Mouse (Mus musculus) MEL (cell line): ENCODE results near the gene Cox8c. TPM values are rescaled to one million over a fixed set of nuclear protein-coding genes. Genes with fewer than 3 reads are reported as not detected.

ENCODE experiments used
- DNase-seq: peaks from one replicate; pipeline ENCODE4 v3.0.0; 2011; ENCODE audit warnings: low read depth, low spot score
- H3K27ac ChIP-seq: 2 replicates; pipeline ENCODE4 v1.5.1; 2012; ENCODE audit warnings: low read depth, mild to moderate bottlenecking, control low read depth, low read length, moderate library complexity; ENCODE audit not compliant: control insufficient read depth
- H3K27me3 ChIP-seq, 2 experiments: fragments of 150-350 bp in 1 of 2; sonication (generic) in 1 of 2; 2 replicates each; pipeline ENCODE4 v1.6.1; 2012; ENCODE audit warnings: low read length in 2 of 2, mild to moderate bottlenecking in 2 of 2, improper control_type of control experiment in 1 of 2, moderate library complexity in 1 of 2; ENCODE audit not compliant: insufficient read depth in 2 of 2, control insufficient read depth in 1 of 2
- H3K36me3 ChIP-seq, 2 experiments: 2 replicates each; pipeline ENCODE4 v1.6.1; 2012 to 2014; ENCODE audit warnings: low read length in 2 of 2, improper control_type of control experiment in 1 of 2, inconsistent platforms in 1 of 2, mild to moderate bottlenecking in 1 of 2; ENCODE audit not compliant: insufficient read depth in 2 of 2, control insufficient read depth in 1 of 2
- H3K4me1 ChIP-seq, 2 experiments: fragments of 150-350 bp in 1 of 2; sonication (generic) in 1 of 2; 2 replicates each; pipeline ENCODE4 v1.6.1; 2012; ENCODE audit warnings: low read length in 2 of 2, improper control_type of control experiment in 1 of 2, mild to moderate bottlenecking in 1 of 2; ENCODE audit not compliant: insufficient read depth in 2 of 2, control insufficient read depth in 1 of 2
- H3K4me3 ChIP-seq, 2 experiments: fragments of 150-350 bp in 1 of 2; sonication (generic) in 1 of 2; 2 replicates each; pipeline ENCODE4 v1.5.1; 2012; ENCODE audit warnings: low read depth in 2 of 2, low read length in 2 of 2, mild to moderate bottlenecking in 2 of 2, moderate library complexity in 2 of 2, control low read depth in 1 of 2, improper control_type of control experiment in 1 of 2; ENCODE audit not compliant: control insufficient read depth in 1 of 2, insufficient read depth in 1 of 2
- H3K79me2 ChIP-seq: 2 replicates; pipeline ENCODE4 v1.6.1; 2012; ENCODE audit warnings: mild to moderate bottlenecking, low read length, moderate library complexity; ENCODE audit not compliant: control insufficient read depth, poor library complexity, insufficient read depth
- H3K9ac ChIP-seq: 2 replicates; pipeline ENCODE4 v1.6.1; 2012; ENCODE audit warnings: low read depth, mild to moderate bottlenecking, control low read depth, low read length, moderate library complexity; ENCODE audit not compliant: control insufficient read depth, poor library complexity, severe bottlenecking
- H3K9me3 ChIP-seq: fragments of 150-350 bp; sonication (generic); replicated peaks from 2 replicates; pipeline ENCODE4 v1.6.1; 2012; ENCODE audit warnings: mild to moderate bottlenecking, low read length, improper control_type of control experiment, moderate library complexity; ENCODE audit not compliant: insufficient read depth
- CTCF ChIP-seq, 3 experiments: IDR thresholded peaks in 2 of 3; conservative IDR thresholded peaks in 1 of 3; 2 replicates each; pipeline ENCODE4 v1.5.1; 2011 to 2012; ENCODE audit warnings: low read length in 3 of 3, low read depth in 2 of 3, mild to moderate bottlenecking in 2 of 3, improper control_type of control experiment in 1 of 3, inconsistent platforms in 1 of 3, mixed read lengths in 1 of 3, moderate library complexity in 1 of 3; ENCODE audit not compliant: control insufficient read depth in 1 of 3, insufficient read depth in 1 of 3, poor library complexity in 1 of 3, severe bottlenecking in 1 of 3
- E2F4 ChIP-seq: IDR thresholded peaks from 2 replicates; pipeline ENCODE4 v1.6.1; 2011; ENCODE audit warnings: low read depth, low read length, improper control_type of control experiment, borderline replicate concordance
- EP300 ChIP-seq, 2 experiments: IDR thresholded peaks; 2 replicates each; pipeline ENCODE4 v1.6.1; 2011; ENCODE audit warnings: improper control_type of control experiment in 2 of 2, low read length in 2 of 2, low read depth in 1 of 2, mild to moderate bottlenecking in 1 of 2
- ETS1 ChIP-seq: IDR thresholded peaks from 2 replicates; pipeline ENCODE4 v1.6.1; 2012; ENCODE audit warnings: low read depth, mild to moderate bottlenecking, inconsistent platforms, low read length, improper control_type of control experiment, moderate library complexity
- GATA1 ChIP-seq: IDR thresholded peaks from 2 replicates; pipeline ENCODE4 v1.6.1; 2011; ENCODE audit warnings: low read depth, low read length, improper control_type of control experiment
- HCFC1 ChIP-seq: IDR thresholded peaks from 2 replicates; pipeline ENCODE4 v1.6.1; 2012; ENCODE audit warnings: low read depth, mild to moderate bottlenecking, inconsistent platforms, low read length, improper control_type of control experiment, moderate library complexity
- MAFK ChIP-seq: IDR thresholded peaks from 2 replicates; pipeline ENCODE4 v1.6.1; 2011; ENCODE audit warnings: low read depth, mild to moderate bottlenecking, low read length, improper control_type of control experiment, borderline replicate concordance
- MAX ChIP-seq: IDR thresholded peaks from 2 replicates; pipeline ENCODE4 v1.6.1; 2011; ENCODE audit warnings: low read length, improper control_type of control experiment
- MAZ ChIP-seq: IDR thresholded peaks from 2 replicates; pipeline ENCODE4 v1.6.1; 2012; ENCODE audit warnings: low read depth, mild to moderate bottlenecking, inconsistent platforms, low read length, improper control_type of control experiment
- MYB ChIP-seq: IDR thresholded peaks from 2 replicates; pipeline ENCODE4 v1.6.1; 2011; ENCODE audit warnings: mild to moderate bottlenecking, low read depth, low read length, improper control_type of control experiment
- NRF1 ChIP-seq: IDR thresholded peaks from 2 replicates; pipeline ENCODE4 v1.6.1; 2014; ENCODE audit warnings: low read depth, mild to moderate bottlenecking, inconsistent platforms, low read length, improper control_type of control experiment, moderate library complexity; ENCODE audit not compliant: poor library complexity, insufficient read depth, severe bottlenecking
- POLR2A ChIP-seq, 2 experiments: IDR thresholded peaks; 2 replicates each; pipeline ENCODE4 v1.6.1; 2011 to 2012; ENCODE audit warnings: low read length in 2 of 2, mild to moderate bottlenecking in 2 of 2, control low read depth in 1 of 2, improper control_type of control experiment in 1 of 2, low read depth in 1 of 2, moderate library complexity in 1 of 2; ENCODE audit not compliant: control insufficient read depth in 1 of 2, insufficient read depth in 1 of 2, poor library complexity in 1 of 2
- POLR2AphosphoS5 ChIP-seq: IDR thresholded peaks from 2 replicates; pipeline ENCODE4 v1.6.1; 2012; ENCODE audit warnings: low read depth, borderline replicate concordance, mild to moderate bottlenecking, inconsistent platforms, low read length, moderate library complexity, mixed read lengths
- RCOR1 ChIP-seq: IDR thresholded peaks from 2 replicates; pipeline ENCODE4 v1.6.1; 2012; ENCODE audit warnings: low read depth, mild to moderate bottlenecking, inconsistent platforms, low read length, improper control_type of control experiment
- TAL1 ChIP-seq: IDR thresholded peaks from 2 replicates; pipeline ENCODE4 v1.6.1; 2012; ENCODE audit warnings: mild to moderate bottlenecking, inconsistent platforms, low read length, moderate library complexity, mixed read lengths
- TBP ChIP-seq: IDR thresholded peaks from 2 replicates; pipeline ENCODE4 v1.8.0; 2011; ENCODE audit warnings: low read depth, low read length, improper control_type of control experiment
- TCF12 ChIP-seq: IDR thresholded peaks from 2 replicates; pipeline ENCODE4 v1.6.1; 2014; ENCODE audit warnings: low read depth, mild to moderate bottlenecking, inconsistent platforms, low read length, improper control_type of control experiment, moderate library complexity
- polyA plus RNA-seq, 2 experiments: library from polyadenylated mRNA; stranded (reverse) in 1 of 2; unstranded in 1 of 2; fragments of >175 nt in 1 of 2; fragments of >200 nt in 1 of 2; gene quantifications; 2 replicates each; pipeline versions ENCODE4 v1.2.1 to v1.2.4; 2012; ENCODE audit warnings: low replicate concordance in 2 of 2, low read depth in 1 of 2; ENCODE audit not compliant: insufficient read length in 2 of 2, insufficient read depth in 1 of 2, missing spikeins in 1 of 2
- total RNA-seq: library from RNA; depleted of rRNA; stranded (reverse); fragments of 300-350 nt; gene quantifications from 2 replicates; pipeline ENCODE4 v1.2.3, GENCODE M21; 2012

Cox8c gene
- total and polyA plus RNA-seq, 3 experiments: not detected

GRCm38 (mm10) chr12:102935892-102936291 is 36.8 kb downstream of the Cox8c start:
- no peak for TF ChIP-seq HCFC1
- no peak for TF ChIP-seq MYB
- TF ChIP-seq MAFK: no peak
- Histone ChIP-seq H3K4me3 (no peak overlapping the region), H3K4me1 (no peaks in the 10 kb centered on the region), H3K36me3 (no peaks in the 10 kb centered on the region), H3K9ac (no peak overlapping the region), H3K27ac (no peak overlapping the region), H3K79me2 (no peaks in the 10 kb centered on the region), H3K27me3 (no peaks in the 10 kb centered on the region; a peak in 1 of 4 replicates), H3K9me3 (no peaks in the 10 kb centered on the region)
- no peak for DNase-seq

- no peak for DNase-seq
- H3K9me3 ChIP-seq: no peaks in the 10 kb centered on the region
- no peaks in the 10 kb centered on the region for H3K27me3 ChIP-seq
- no peaks in the 10 kb centered on the region for H3K79me2 ChIP-seq
- TF ChIP-seq CTCF (IDR thresholded peaks at IDR 0.05 in 2 of 3, conservative IDR thresholded peaks at IDR 0.05 in 1 of 3; ENCODE audit: control insufficient read depth in 1 of 3, insufficient read depth in 1 of 3, low read depth in 2 of 3, low read length in 3 of 3, poor library complexity in 1 of 3, severe bottlenecking in 1 of 3) (no peak), TCF12 (no peak), TAL1 (no peak), MYB (no peak), RCOR1 (no peak), ETS1 (no peak), MAX (no peak), NRF1 (no peak), POLR2A (IDR thresholded peaks at IDR 0.05; ENCODE audit: control insufficient read depth in 1 of 2, insufficient read depth in 1 of 2, low read depth in 1 of 2, low read length in 2 of 2, poor library complexity in 1 of 2) (no peak), MAZ (no peak), TBP (no peak), GATA1 (no peak), POLR2AphosphoS5 (no peak)
- H3K27ac ChIP-seq: no peak overlapping the region
- no peaks in the 10 kb centered on the region for H3K4me1 ChIP-seq
- H3K4me3 ChIP-seq: no peak overlapping the region
- H3K9ac ChIP-seq: no peak overlapping the region
- no peaks in the 10 kb centered on the region for H3K36me3 ChIP-seq
These were observed 46.5 kb downstream of the Cox8c start for GRCm38 (mm10) chr12:102945571-102945970.

DNA sequence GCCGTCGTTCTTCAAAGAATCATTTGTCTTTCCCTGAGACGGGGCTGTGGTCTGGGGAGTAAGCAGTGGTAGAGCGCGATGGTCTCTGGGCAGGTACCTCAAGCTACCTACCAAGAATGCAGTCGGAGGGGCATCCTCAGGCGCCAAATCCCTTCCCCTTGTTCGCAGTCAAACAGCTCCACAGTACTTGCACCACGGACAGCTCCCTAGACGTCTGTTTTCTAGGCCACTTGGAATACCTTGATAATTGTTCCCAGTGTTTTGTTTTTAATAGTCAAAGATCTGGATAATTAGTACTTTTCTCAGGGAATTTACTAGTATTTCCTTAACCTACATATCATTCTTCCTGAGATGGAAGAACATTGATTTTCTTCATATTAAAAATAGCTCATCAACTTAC is 48.7 kb downstream of the Cox8c start:
- Histone ChIP-seq H3K4me1 (no peaks in the 10 kb centered on the region), H3K27ac (no peak overlapping the region), H3K4me3 (no peak overlapping the region), H3K9me3 (no peaks in the 10 kb centered on the region), H3K36me3 (no peaks in the 10 kb centered on the region), H3K79me2 (no peaks in the 10 kb centered on the region), H3K9ac (no peak overlapping the region), H3K27me3 (no peaks in the 10 kb centered on the region)
- peak; percentile 4 for DNase-seq
- TF ChIP-seq MAX (no peak), EP300 (IDR thresholded peaks at IDR 0.05; ENCODE audit: low read depth in 1 of 2, low read length in 2 of 2) (no peak), E2F4 (no peak)
